Mouse (Mus musculus) midbrain, embryonic 16.5 days (tissue): Measurements from ENCODE around the gene Svbp. TPM values are rescaled to one million over a fixed set of nuclear protein-coding genes. Genes with fewer than 3 reads are reported as not detected.
A peak's percentile ranks its signal among the peaks of the same experiment; 100 is the strongest.

Source experiments
- ATAC-seq: fragments of 200-750 bp; cut with Nextera tagmentation; 2 replicates; pipeline ENCODE4 v1.8.0; 2017; ENCODE audit warnings: moderate TSS enrichment
- H3K27ac ChIP-seq: fragments of 300-500 bp; sonication (generic); 2 replicates; pipeline ENCODE4 v1.5.1; 2014; ENCODE audit warnings: mild to moderate bottlenecking, low read length, mixed read lengths
- H3K27me3 ChIP-seq: fragments of 300-500 bp; sonication (generic); 2 replicates; pipeline ENCODE4 v1.6.1; 2014; ENCODE audit warnings: low read depth, low read length, mixed read lengths; ENCODE audit not compliant: control insufficient read depth, insufficient read depth
- H3K36me3 ChIP-seq: fragments of 300-500 bp; sonication (generic); 2 replicates; pipeline ENCODE4 v1.6.1; 2014; ENCODE audit warnings: mild to moderate bottlenecking, low read length, moderate library complexity, mixed read lengths; ENCODE audit not compliant: control insufficient read depth, insufficient read depth
- H3K4me1 ChIP-seq: fragments of 300-500 bp; sonication (generic); 2 replicates; pipeline ENCODE4 v1.6.1; 2014; ENCODE audit warnings: mild to moderate bottlenecking, low read length, mixed read lengths; ENCODE audit not compliant: control insufficient read depth, insufficient read depth
- H3K4me2 ChIP-seq: fragments of 300-500 bp; sonication (generic); 2 replicates; pipeline ENCODE4 v1.6.1; 2014; ENCODE audit warnings: mild to moderate bottlenecking, low read length, mixed read lengths
- H3K4me3 ChIP-seq: fragments of 300-500 bp; sonication (generic); 2 replicates; pipeline ENCODE4 v1.5.1; 2014; ENCODE audit warnings: low read depth, mild to moderate bottlenecking, low read length, moderate library complexity, mixed read lengths
- H3K9ac ChIP-seq: fragments of 300-500 bp; sonication (generic); 2 replicates; pipeline ENCODE4 v1.6.1; 2014; ENCODE audit warnings: low read depth, low read length, mixed read lengths
- H3K9me3 ChIP-seq: fragments of 300-500 bp; sonication (generic); replicated peaks from 2 replicates; pipeline ENCODE4 v1.6.1; 2014; ENCODE audit warnings: mild to moderate bottlenecking, low read length, mixed read lengths; ENCODE audit not compliant: control insufficient read depth, poor library complexity, severe bottlenecking
- WGBS: fragments of 180-500 bp; shearing (Covaris S2); extraction: QIAGEN DNeasy Blood & Tissue Kit; methylation state at CpG from one replicate; pipeline ENCODE4 v1.1.7; 2014; 5-methylcytosine and 5-hydroxymethylcytosine counted together
- polyA plus RNA-seq: library from polyadenylated mRNA; unstranded; fragments of >200 nt; fragmentation: Nextera tagmentation; extraction: Ambion mirVana; gene quantifications from 2 replicates; pipeline ENCODE4 v1.2.1, GENCODE M21; 2015

Svbp gene
- polyA plus RNA-seq, 1 experiment from 2014 or later = 220 TPM

DNA sequence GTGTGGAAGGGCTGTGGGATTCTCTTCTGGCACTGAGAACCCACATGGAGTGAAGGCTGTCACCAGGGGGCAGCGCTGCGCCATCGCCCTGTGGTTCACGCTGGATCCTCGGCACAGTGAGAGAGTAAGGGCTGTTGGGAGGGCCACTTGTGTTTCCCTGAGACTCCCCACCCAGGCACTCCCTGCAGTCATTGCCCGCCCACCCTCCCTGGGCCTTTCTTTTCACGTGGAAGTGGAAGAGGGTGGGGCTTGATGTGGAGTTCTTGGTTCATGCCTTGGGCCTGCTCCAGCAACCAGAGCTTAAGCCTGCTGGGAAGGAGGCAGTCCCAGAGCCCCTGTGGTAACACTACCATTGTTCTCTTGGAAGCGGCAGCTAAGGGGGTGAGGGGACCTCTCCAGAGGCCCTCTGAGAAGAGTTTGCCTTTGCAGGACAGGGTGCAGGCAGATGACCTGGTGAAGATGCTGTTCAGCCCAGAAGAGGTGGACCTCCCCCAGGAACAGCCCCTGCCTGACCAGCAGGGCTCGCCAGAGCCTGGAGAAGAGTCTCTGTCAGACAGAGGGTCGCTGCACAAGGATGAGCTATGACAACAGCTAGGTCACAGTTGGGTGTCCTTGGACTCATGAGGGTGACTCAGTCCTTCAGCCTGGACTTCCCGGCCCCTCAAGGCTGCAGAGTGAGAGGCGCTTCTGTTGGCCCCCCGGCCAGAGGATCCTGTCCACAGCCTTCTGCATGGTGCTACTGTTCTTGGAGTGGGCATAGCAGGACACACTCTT, 52.5 kb downstream of the Svbp start:
- ATAC-seq = peak; percentile 56
- Histone ChIP-seq H3K27ac (peak overlapping the region; percentile 17; the same call in 1 of the 2 replicates), H3K9ac (no peak overlapping the region), H3K27me3 (no peaks in the 10 kb centered on the region), H3K36me3 (peaks cover 4% of the 10 kb centered on the region; the same call in 1 of the 2 replicates), H3K9me3 (no peaks in the 10 kb centered on the region), H3K4me2 (no peak overlapping the region), H3K4me1 (0 out of 2 replicates have a peak, but pooled peaks cover 2% of the 10 kb centered on the region), H3K4me3 (no peak overlapping the region)
- WGBS = 22% methylated on average over 12 of the region's 13 CpGs

DNA sequence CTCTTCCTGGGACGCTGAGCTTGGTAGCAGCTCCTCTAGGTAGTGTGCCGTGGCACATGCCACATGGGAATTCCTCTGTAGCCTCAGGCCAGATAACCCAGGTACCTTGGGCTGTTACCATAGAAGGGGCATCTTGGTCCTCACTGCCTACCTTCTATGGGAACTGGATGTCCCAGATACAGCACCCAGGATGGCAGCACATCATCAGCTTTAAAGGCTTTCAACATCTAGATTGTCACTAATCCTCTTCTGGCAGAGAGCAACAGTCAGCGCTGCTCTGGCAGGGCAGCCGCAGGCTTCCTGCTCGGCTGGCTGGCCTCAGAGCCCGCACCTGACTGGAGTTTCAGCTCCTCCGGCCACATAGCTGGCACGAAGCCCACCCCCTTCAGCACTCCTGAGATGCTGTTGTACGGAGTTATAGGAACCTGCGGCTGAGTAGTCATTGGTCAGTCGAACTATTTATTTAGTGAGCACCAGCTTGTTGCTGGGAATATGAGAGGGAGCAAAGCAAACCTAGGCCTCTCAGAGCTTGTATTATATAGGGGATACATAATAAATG, 53.4 kb downstream of the Svbp start:
- 0 out of 2 replicates have a peak, but pooled peaks cover 2% of the 10 kb centered on the region for H3K4me1 ChIP-seq
- H3K9ac ChIP-seq = no peak overlapping the region
- H3K36me3 ChIP-seq = no peaks in the 10 kb centered on the region; the same call in 1 of the 2 replicates
- no peaks in the 10 kb centered on the region for H3K27me3 ChIP-seq
- 78% methylated on average over 11 of the region's 11 CpGs for WGBS
- no peak overlapping the region for H3K4me2 ChIP-seq
- H3K4me3 ChIP-seq = no peak overlapping the region
- H3K9me3 ChIP-seq = no peaks in the 10 kb centered on the region
- no peak overlapping the region for H3K27ac ChIP-seq
- ATAC-seq = no peak

Other genes starting within 250 kb of the Svbp start
- not detected in 2 replicates for gene Lao1, start 233.7 kb upstream of the Svbp start, polyA plus RNA-seq
- gene Slc2a1, start 86.6 kb upstream of the Svbp start, polyA plus RNA-seq = 90.7 and 91.6 TPM in 2 replicates
- gene Zfp691, start 21.1 kb upstream of the Svbp start, polyA plus RNA-seq = 4.0 and 6.1 TPM in 2 replicates
- gene Ermap, start 5.3 kb upstream of the Svbp start, polyA plus RNA-seq = 0.14 and 0.52 TPM in 2 replicates
- 0.26 and 0.44 TPM in 2 replicates for gene Tmem269, start 22.9 kb downstream of the Svbp start, polyA plus RNA-seq
- gene AU022252, start 37.4 kb downstream of the Svbp start, polyA plus RNA-seq = 22.6 and 26.0 TPM in 2 replicates
- 9.2 and 9.9 TPM in 2 replicates for gene P3h1, start 37.6 kb downstream of the Svbp start, polyA plus RNA-seq
- gene Cldn19, start 60.1 kb downstream of the Svbp start, polyA plus RNA-seq = 0.63 and 1.6 TPM in 2 replicates
- 716 and 727 TPM in 2 replicates for gene Ybx1, start 99.3 kb downstream of the Svbp start, polyA plus RNA-seq
- 36.4 and 42.9 TPM in 2 replicates for gene Ppih, start 125.2 kb downstream of the Svbp start, polyA plus RNA-seq
- gene Ccdc30, start 220.2 kb downstream of the Svbp start, polyA plus RNA-seq = 22.8 and 27.1 TPM in 2 replicates
- 18.6 and 19.4 TPM in 2 replicates for gene Ppcs, start 227.1 kb downstream of the Svbp start, polyA plus RNA-seq
- 0.64 and 0.76 TPM in 2 replicates for gene Zmynd12, start 227.5 kb downstream of the Svbp start, polyA plus RNA-seq